Mouse (Mus musculus) adrenal gland, postnatal 10 days (tissue): ENCODE data around the gene Ifrd1. TPM values are rescaled to one million over a fixed set of nuclear protein-coding genes. Genes with fewer than 3 reads are reported as not detected.
"Not testable (repeated sequence)": the region's sequence is repeated elsewhere in the genome, so short reads cannot be mapped to it uniquely, and the experiment has no call there.

Experiments
- DNase-seq: peaks from one replicate; pipeline ENCODE4 v3.0.0; 2021; ENCODE audit warnings: mixed read lengths
- long read RNA-seq, 2 experiments: library from polyadenylated mRNA; stranded (forward); transcript quantifications; one replicate each; pipeline ENCODE4 v2.0.0; 2021
- total RNA-seq, 2 experiments: library from RNA; stranded (reverse); gene quantifications; 2 replicates each; pipeline ENCODE4 v1.2.3; 2021

Gene Ifrd1
- total RNA-seq, result 100 to 1,000 TPM; 143 to 154 TPM
- long read RNA-seq, experiment 1, transcript Ifrd1-201 (12 exons, 3,378 nt), result major isoform, 153 of 175 reads
- long read RNA-seq, experiment 1, partial matches to known transcripts, result 11 of 175 reads
- long read RNA-seq, experiment 1, other reads (novel, unspliced or antisense), result 10 of 175 reads
- long read RNA-seq, experiment 2, transcript Ifrd1-201 (12 exons, 3,378 nt), result major isoform, 43 of 51 reads
- long read RNA-seq, experiment 2, partial matches to known transcripts, result 0 of 51 reads
- long read RNA-seq, experiment 2, other reads (novel, unspliced or antisense), result 7 of 51 reads

- no peak for DNase-seq
These were observed at the start of gene Ifrd1 for GRCm38 (mm10) chr12:40248454-40249180. TSS of gene Ifrd1 (minus strand) at chr12:40248504.

GRCm38 (mm10) chr12:40286539-40286938 is 38.2 kb upstream of the Ifrd1 start:
- DNase-seq, result no peak

GRCm38 (mm10) chr12:40280596-40281325 is 32.5 kb upstream of the Ifrd1 start:
- DNase-seq, result no peak

- DNase-seq, result no peak
These were observed 29.3 kb upstream of the Ifrd1 start for GRCm38 (mm10) chr12:40277581-40277980.

GRCm38 (mm10) chr12:40274931-40275330 is 26.6 kb upstream of the Ifrd1 start:
- DNase-seq, result no peak

GRCm38 (mm10) chr12:40273339-40273738 is 25.0 kb upstream of the Ifrd1 start:
- DNase-seq, result no peak

- no peak for DNase-seq
These were observed 24.4 kb upstream of the Ifrd1 start for GRCm38 (mm10) chr12:40272710-40273109.

GRCm38 (mm10) chr12:40268313-40268712 is 20.0 kb upstream of the Ifrd1 start:
- DNase-seq, result peak; percentile 15

GRCm38 (mm10) chr12:40263712-40264111 is 15.4 kb upstream of the Ifrd1 start:
- no peak for DNase-seq

- no peak for DNase-seq
These were observed 14.7 kb upstream of the Ifrd1 start for GRCm38 (mm10) chr12:40263006-40263405.

GRCm38 (mm10) chr12:40258462-40259000 is 10.2 kb upstream of the Ifrd1 start:
- no peak for DNase-seq

- peak; percentile 91 for DNase-seq
These were observed 8.9 kb upstream of the Ifrd1 start for GRCm38 (mm10) chr12:40257226-40257625.

GRCm38 (mm10) chr12:40256543-40256942 is 8.2 kb upstream of the Ifrd1 start:
- DNase-seq, result no peak

GRCm38 (mm10) chr12:40256033-40256432 is 7.7 kb upstream of the Ifrd1 start:
- no peak for DNase-seq

GRCm38 (mm10) chr12:40255310-40255709 is 7.0 kb upstream of the Ifrd1 start:
- DNase-seq, result not testable (repeated sequence)

GRCm38 (mm10) chr12:40254729-40255128 is 6.4 kb upstream of the Ifrd1 start:
- DNase-seq, result no peak

GRCm38 (mm10) chr12:40253241-40253640 is 4.9 kb upstream of the Ifrd1 start:
- DNase-seq, result no peak

- peak; percentile 20 for DNase-seq
These were observed 2.0 kb upstream of the Ifrd1 start for GRCm38 (mm10) chr12:40250256-40250655.

GRCm38 (mm10) chr12:40247976-40248375 is 328 bp downstream of the Ifrd1 start:
- peak; percentile 67 for DNase-seq

- no peak for DNase-seq
These were observed 920 bp downstream of the Ifrd1 start for GRCm38 (mm10) chr12:40247384-40247783.

- DNase-seq, result peak; percentile 20
These were observed 2.8 kb downstream of the Ifrd1 start for GRCm38 (mm10) chr12:40245434-40245970.

GRCm38 (mm10) chr12:40244926-40245325 is 3.4 kb downstream of the Ifrd1 start:
- no peak for DNase-seq
